Mouse (Mus musculus) neural tube, embryonic 12.5 days (tissue): ENCODE data around the gene Kcnc3. TPM values are rescaled to one million over a fixed set of nuclear protein-coding genes. Genes with fewer than 3 reads are reported as not detected.
A peak's percentile ranks its signal among the peaks of the same experiment; 100 is the strongest.

Experiments
- ATAC-seq: fragments of 200-750 bp; cut with Nextera tagmentation; 2 replicates; pipeline ENCODE4 v1.8.0; 2017; ENCODE audit warnings: low read depth, mild to moderate bottlenecking, moderate TSS enrichment, moderate library complexity; ENCODE audit not compliant: low FRiP score
- H3K27ac ChIP-seq: fragments of 300-500 bp; sonication (generic); 2 replicates; pipeline ENCODE4 v1.5.1; 2016
- H3K27me3 ChIP-seq: fragments of 300-500 bp; sonication (generic); replicated peaks from 2 replicates; pipeline ENCODE4 v1.6.1; 2016; ENCODE audit warnings: mild to moderate bottlenecking
- H3K36me3 ChIP-seq: fragments of 300-500 bp; sonication (generic); 2 replicates; pipeline ENCODE4 v1.6.1; 2016; ENCODE audit warnings: mild to moderate bottlenecking
- H3K4me1 ChIP-seq: fragments of 300-500 bp; sonication (generic); 2 replicates; pipeline ENCODE4 v1.6.1; 2016
- H3K4me2 ChIP-seq: fragments of 300-500 bp; sonication (generic); replicated peaks from 2 replicates; pipeline ENCODE4 v1.6.1; 2016; ENCODE audit warnings: mild to moderate bottlenecking
- H3K4me3 ChIP-seq: fragments of 300-500 bp; sonication (generic); 2 replicates; pipeline ENCODE4 v1.5.1; 2016
- H3K9ac ChIP-seq: fragments of 300-500 bp; sonication (generic); 2 replicates; pipeline ENCODE4 v1.6.1; 2016; ENCODE audit warnings: mild to moderate bottlenecking
- H3K9me3 ChIP-seq: fragments of 300-500 bp; sonication (generic); 2 replicates; pipeline ENCODE4 v1.6.1; 2016; ENCODE audit warnings: mild to moderate bottlenecking
- WGBS: fragments of 180-500 bp; shearing (Covaris S2); methylation state at CpG from one replicate; pipeline ENCODE4 v1.1.7; 2016; 5-methylcytosine and 5-hydroxymethylcytosine counted together
- polyA plus RNA-seq: library from polyadenylated mRNA; unstranded; fragments of >200 nt; fragmentation: Nextera tagmentation; extraction: Ambion mirVana; gene quantifications from 2 replicates; pipeline ENCODE4 v1.2.1, GENCODE M21; 2016

Kcnc3 gene
- polyA plus RNA-seq, 1 experiment from 2014 or later, result 2.6 TPM

- Histone ChIP-seq H3K9ac (0 out of 2 replicates have a peak overlapping the region, but pooled peaks have one; percentile 17), H3K36me3 (no peaks in the 10 kb centered on the region), H3K4me2 (peak overlapping the region; percentile 99), H3K9me3 (no peaks in the 10 kb centered on the region), H3K4me3 (peak overlapping the region; percentile 67), H3K4me1 (peaks cover 65% of the 10 kb centered on the region), H3K27ac (0 out of 2 replicates have a peak overlapping the region, but pooled peaks have one; percentile 5), H3K27me3 (peaks cover 50% of the 10 kb centered on the region)
- no peak for ATAC-seq
- WGBS, result 1% methylated on average over 13 of the region's 13 CpGs
These were observed 518 bp upstream of the Kcnc3 start for GRCm38 (mm10) chr7:44589946-44590345.

GRCm38 (mm10) chr7:44591348-44592116 lies 1.1 kb downstream of the Kcnc3 start:
- Histone ChIP-seq H3K4me2 (peak overlapping the region; percentile 99), H3K27me3 (peaks cover 50% of the 10 kb centered on the region), H3K9ac (peak overlapping the region; percentile 84), H3K9me3 (no peaks in the 10 kb centered on the region), H3K4me1 (peaks cover 65% of the 10 kb centered on the region), H3K27ac (no peak overlapping the region), H3K36me3 (peaks cover 6% of the 10 kb centered on the region; the same call in 1 of the 2 replicates), H3K4me3 (peak overlapping the region; percentile 67)
- no peak for ATAC-seq
- WGBS, result under 1% methylated on average over 60 of the region's 60 CpGs

- H3K27me3 ChIP-seq, result peaks cover 40% of the 10 kb centered on the region
- H3K4me3 ChIP-seq, result 0 out of 2 replicates have a peak overlapping the region, but pooled peaks have one; percentile 7
- H3K4me1 ChIP-seq, result peaks cover 54% of the 10 kb centered on the region
- 2% methylated on average over 15 of the region's 15 CpGs for WGBS
- ATAC-seq, result no peak
- peaks cover 6% of the 10 kb centered on the region; the same call in 1 of the 2 replicates for H3K36me3 ChIP-seq
- H3K4me2 ChIP-seq, result peak overlapping the region; percentile 99
- H3K27ac ChIP-seq, result no peak overlapping the region
- H3K9ac ChIP-seq, result no peak overlapping the region
- no peaks in the 10 kb centered on the region for H3K9me3 ChIP-seq
These were observed 2.6 kb downstream of the Kcnc3 start for GRCm38 (mm10) chr7:44593051-44593450.

- under 1% methylated on average over 22 of the region's 22 CpGs for WGBS
- H3K27me3 ChIP-seq, result peaks cover 33% of the 10 kb centered on the region
- H3K4me3 ChIP-seq, result peak overlapping the region; percentile 31
- peak; percentile 45 for ATAC-seq
- peaks cover 6% of the 10 kb centered on the region; the same call in 1 of the 2 replicates for H3K36me3 ChIP-seq
- H3K4me2 ChIP-seq, result peak overlapping the region; percentile 99
- no peaks in the 10 kb centered on the region for H3K9me3 ChIP-seq
- H3K4me1 ChIP-seq, result peaks cover 47% of the 10 kb centered on the region
- H3K9ac ChIP-seq, result peak overlapping the region; percentile 51
- no peak overlapping the region; the same call in 1 of the 2 replicates for H3K27ac ChIP-seq
These were observed 3.3 kb downstream of the Kcnc3 start for GRCm38 (mm10) chr7:44593775-44594174.

GRCm38 (mm10) chr7:44594291-44594690 lies 3.8 kb downstream of the Kcnc3 start:
- WGBS, result 66% methylated on average over 6 of the region's 6 CpGs
- Histone ChIP-seq H3K27me3 (peaks cover 30% of the 10 kb centered on the region), H3K9me3 (no peaks in the 10 kb centered on the region), H3K4me1 (peaks cover 45% of the 10 kb centered on the region), H3K4me3 (peak overlapping the region; percentile 31), H3K36me3 (peaks cover 6% of the 10 kb centered on the region; the same call in 1 of the 2 replicates), H3K9ac (peak overlapping the region; percentile 51), H3K4me2 (peak overlapping the region; percentile 99), H3K27ac (no peak overlapping the region)
- no peak for ATAC-seq

GRCm38 (mm10) chr7:44595131-44595561 lies 4.7 kb downstream of the Kcnc3 start:
- no peak for ATAC-seq
- Histone ChIP-seq H3K36me3 (peaks cover 6% of the 10 kb centered on the region; the same call in 1 of the 2 replicates), H3K9me3 (no peaks in the 10 kb centered on the region), H3K27me3 (peaks cover 27% of the 10 kb centered on the region), H3K27ac (no peak overlapping the region), H3K4me3 (no peak overlapping the region), H3K4me2 (no peak overlapping the region), H3K4me1 (peaks cover 37% of the 10 kb centered on the region), H3K9ac (no peak overlapping the region)
- 91% methylated on average over 20 of the region's 20 CpGs for WGBS

GRCm38 (mm10) chr7:44596051-44596450 lies 5.6 kb downstream of the Kcnc3 start:
- Histone ChIP-seq H3K4me2 (no peak overlapping the region), H3K9ac (no peak overlapping the region), H3K36me3 (peaks cover 6% of the 10 kb centered on the region; the same call in 1 of the 2 replicates), H3K9me3 (no peaks in the 10 kb centered on the region), H3K4me3 (no peak overlapping the region), H3K27me3 (peaks cover 31% of the 10 kb centered on the region), H3K4me1 (peaks cover 33% of the 10 kb centered on the region), H3K27ac (no peak overlapping the region)
- no peak for ATAC-seq
- 89% methylated on average over 6 of the region's 6 CpGs for whole genome bisulfite sequencing

- Histone ChIP-seq H3K27me3 (peaks cover 30% of the 10 kb centered on the region), H3K4me2 (no peak overlapping the region), H3K9ac (no peak overlapping the region), H3K9me3 (no peaks in the 10 kb centered on the region), H3K4me3 (no peak overlapping the region), H3K4me1 (peaks cover 29% of the 10 kb centered on the region), H3K27ac (no peak overlapping the region), H3K36me3 (peaks cover 6% of the 10 kb centered on the region; the same call in 1 of the 2 replicates)
- 61% methylated on average over 5 of the region's 5 CpGs for WGBS
- no peak for ATAC-seq
These were observed 6.6 kb downstream of the Kcnc3 start for GRCm38 (mm10) chr7:44596996-44597538.

- Histone ChIP-seq H3K27me3 (peaks cover 25% of the 10 kb centered on the region), H3K4me3 (no peak overlapping the region), H3K4me2 (no peak overlapping the region), H3K9me3 (no peaks in the 10 kb centered on the region), H3K36me3 (peaks cover 6% of the 10 kb centered on the region; the same call in 1 of the 2 replicates), H3K9ac (no peak overlapping the region), H3K27ac (no peak overlapping the region), H3K4me1 (peaks cover 29% of the 10 kb centered on the region)
- no peak for ATAC-seq
- 91% methylated on average over 4 of the region's 4 CpGs for WGBS
These were observed 7.2 kb downstream of the Kcnc3 start for GRCm38 (mm10) chr7:44597666-44598065.

- peaks cover 29% of the 10 kb centered on the region for H3K4me1 ChIP-seq
- no peak overlapping the region for H3K9ac ChIP-seq
- WGBS, result 86% methylated on average over 11 of the region's 12 CpGs
- H3K4me2 ChIP-seq, result no peak overlapping the region
- peaks cover 6% of the 10 kb centered on the region; the same call in 1 of the 2 replicates for H3K36me3 ChIP-seq
- ATAC-seq, result no peak
- H3K27ac ChIP-seq, result no peak overlapping the region
- peaks cover 25% of the 10 kb centered on the region for H3K27me3 ChIP-seq
- no peaks in the 10 kb centered on the region for H3K9me3 ChIP-seq
- H3K4me3 ChIP-seq, result no peak overlapping the region
These were observed 7.9 kb downstream of the Kcnc3 start for GRCm38 (mm10) chr7:44598336-44598735.

GRCm38 (mm10) chr7:44600691-44601262 lies 10.3 kb downstream of the Kcnc3 start:
- H3K4me1 ChIP-seq, result peaks cover 31% of the 10 kb centered on the region
- ATAC-seq, result no peak
- H3K27me3 ChIP-seq, result peaks cover 25% of the 10 kb centered on the region

GRCm38 (mm10) chr7:44601646-44602045 lies 11.2 kb downstream of the Kcnc3 start:
- H3K9me3 ChIP-seq, result no peaks in the 10 kb centered on the region
- H3K4me3 ChIP-seq, result no peak overlapping the region
- peaks cover 31% of the 10 kb centered on the region for H3K4me1 ChIP-seq
- peak overlapping the region; percentile 47; the same call in 1 of the 2 replicates for H3K9ac ChIP-seq
- H3K4me2 ChIP-seq, result peak overlapping the region; percentile 57
- H3K27me3 ChIP-seq, result peaks cover 33% of the 10 kb centered on the region
- no peak overlapping the region for H3K27ac ChIP-seq
- no peak for ATAC-seq
- H3K36me3 ChIP-seq, result no peaks in the 10 kb centered on the region
- WGBS, result 20% methylated on average over 19 of the region's 19 CpGs

More at GRCm38 (mm10) chr7:44600691-44601262, 10.3 kb downstream of the Kcnc3 start:
- Histone ChIP-seq H3K9ac (no peak overlapping the region), H3K36me3 (peaks cover 3% of the 10 kb centered on the region; the same call in 1 of the 2 replicates), H3K4me2 (no peak overlapping the region), H3K9me3 (no peaks in the 10 kb centered on the region), H3K4me3 (no peak overlapping the region), H3K27ac (no peak overlapping the region)
- WGBS, result 86% methylated on average over 10 of the region's 10 CpGs
